Mouse (Mus musculus): Measurements from ENCODE around the gene Lrrc19.
A peak's percentile ranks its signal among the peaks of the same experiment; 100 is the strongest.

The Lrrc19 gene

GRCm38 (mm10) chr4:94649920-94650319, at the start of gene Lrrc19:
Gene Lrrc19 (minus strand): TSS chr4:94650144.
- TF ChIP-seq GATA4 (IDR thresholded peaks at IDR 0.05; ENCODE audit: insufficient replicate concordance, low read length): no peak

GRCm38 (mm10) chr4:94696368-94696767, 46.4 kb upstream of the Lrrc19 start:
- 0 out of 2 replicates have a peak, but pooled peaks have one; percentile 18 for TF ChIP-seq GATA4 (IDR thresholded peaks at IDR 0.05; ENCODE audit: insufficient replicate concordance, low read length)

- TF ChIP-seq GATA4 (IDR thresholded peaks at IDR 0.05; ENCODE audit: insufficient replicate concordance, low read length): no peak
Measured at GRCm38 (mm10) chr4:94692175-94692574, 42.2 kb upstream of the Lrrc19 start.

- TF ChIP-seq GATA4 (IDR thresholded peaks at IDR 0.05; ENCODE audit: insufficient replicate concordance, low read length): peak; percentile 88; the same call in 1 of the 2 replicates
Measured at GRCm38 (mm10) chr4:94691078-94691477, 41.1 kb upstream of the Lrrc19 start.

GRCm38 (mm10) chr4:94683305-94683704, 33.4 kb upstream of the Lrrc19 start:
- peak; percentile 82 for TF ChIP-seq GATA4 (IDR thresholded peaks at IDR 0.05; ENCODE audit: insufficient replicate concordance, low read length)

- TF ChIP-seq GATA4 (IDR thresholded peaks at IDR 0.05; ENCODE audit: insufficient replicate concordance, low read length): no peak
Measured at GRCm38 (mm10) chr4:94682029-94682428, 32.1 kb upstream of the Lrrc19 start.

GRCm38 (mm10) chr4:94681181-94681580, 31.2 kb upstream of the Lrrc19 start:
- 0 out of 2 replicates have a peak, but pooled peaks have one; percentile 18 for TF ChIP-seq GATA4 (IDR thresholded peaks at IDR 0.05; ENCODE audit: insufficient replicate concordance, low read length)

- TF ChIP-seq GATA4 (IDR thresholded peaks at IDR 0.05; ENCODE audit: insufficient replicate concordance, low read length): no peak
Measured at GRCm38 (mm10) chr4:94680662-94681061, 30.7 kb upstream of the Lrrc19 start.

- no peak for TF ChIP-seq GATA4 (IDR thresholded peaks at IDR 0.05; ENCODE audit: insufficient replicate concordance, low read length)
Measured at GRCm38 (mm10) chr4:94669718-94670117, 19.8 kb upstream of the Lrrc19 start.

GRCm38 (mm10) chr4:94643141-94643540, 6.8 kb downstream of the Lrrc19 start:
- TF ChIP-seq GATA4 (IDR thresholded peaks at IDR 0.05; ENCODE audit: insufficient replicate concordance, low read length): no peak

- TF ChIP-seq GATA4 (IDR thresholded peaks at IDR 0.05; ENCODE audit: insufficient replicate concordance, low read length): no peak
Measured at GRCm38 (mm10) chr4:94620077-94620476, 29.9 kb downstream of the Lrrc19 start.

GRCm38 (mm10) chr4:94614627-94615006, 35.3 kb downstream of the Lrrc19 start:
- no peak for TF ChIP-seq GATA4 (IDR thresholded peaks at IDR 0.05; ENCODE audit: insufficient replicate concordance, low read length)

- TF ChIP-seq GATA4 (IDR thresholded peaks at IDR 0.05; ENCODE audit: insufficient replicate concordance, low read length): peak; percentile 58; the same call in 1 of the 2 replicates
Measured at GRCm38 (mm10) chr4:94613972-94614626, 35.8 kb downstream of the Lrrc19 start, which contains the start of gene Ift74. Gene Ift74 (plus strand): TSS chr4:94614491.

GRCm38 (mm10) chr4:94610339-94610738, 39.6 kb downstream of the Lrrc19 start:
- TF ChIP-seq GATA4 (IDR thresholded peaks at IDR 0.05; ENCODE audit: insufficient replicate concordance, low read length): no peak

GRCm38 (mm10) chr4:94605591-94605990, 44.4 kb downstream of the Lrrc19 start:
- no peak for TF ChIP-seq GATA4 (IDR thresholded peaks at IDR 0.05; ENCODE audit: insufficient replicate concordance, low read length)

- TF ChIP-seq GATA4 (IDR thresholded peaks at IDR 0.05; ENCODE audit: insufficient replicate concordance, low read length): no peak
Measured at GRCm38 (mm10) chr4:94604452-94605019, 45.4 kb downstream of the Lrrc19 start.

Data from liver, adult (tissue).